In the genomic region with DNA sequence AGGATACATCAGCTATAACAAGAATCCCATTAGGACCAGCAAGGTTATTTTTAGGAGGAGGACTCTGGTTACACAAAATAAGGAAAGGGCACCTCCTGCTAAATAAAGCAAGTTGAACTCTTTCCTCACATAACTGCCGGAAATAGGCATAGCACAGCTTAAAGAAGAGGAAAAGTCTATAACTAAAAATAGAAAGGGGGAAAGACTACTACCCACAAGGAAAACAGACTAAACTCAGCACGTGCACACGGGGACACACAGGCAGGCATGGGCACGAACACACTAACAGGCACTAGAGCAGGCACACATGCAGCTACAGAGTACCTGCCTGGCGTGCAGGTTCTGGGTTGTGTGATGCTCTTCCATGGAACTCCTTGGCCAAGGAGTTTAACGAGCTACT, we compare ENCODE assay signal across 15 mouse cellular contexts. TPM values are rescaled to one million over a fixed set of nuclear protein-coding genes. Genes with fewer than 3 reads are reported as not detected.
DNase-seq lines count a peak whose midpoint lies in the region; ATAC-seq and TF ChIP-seq lines count a peak whose summit lies in the region.
"Had no signal": no experiment of that assay in that cellular context is flagged by ENCODE, and none has a peak within 500 bp of the region (broad histone marks: within the 10 kb centered on the region; RNA-seq: fewer than 3 reads in every experiment).

No protein-coding gene starts in this region.

- H3K4me3 ChIP-seq in heart, embryonic 16.5 days (ENCODE audit: low read length), result no peak overlapping the region
- H3K4me3 ChIP-seq in ES-Bruce4 (ENCODE audit: low read depth, low read length) (peak overlapping the region; percentile 10; the same call in 1 of the 2 replicates), MEL (ENCODE audit: control insufficient read depth in 1 of 2, insufficient read depth in 1 of 2, low read depth in 2 of 2, low read length in 2 of 2) (no peak overlapping the region)
- peak overlapping the region; percentile 31; the same call in 1 of the 2 replicates for H3K4me3 ChIP-seq in liver, embryonic 16.5 days (ENCODE audit: low read depth, low read length)
- H3K4me3 ChIP-seq: embryonic facial prominence, embryonic 13.5 days; forebrain, embryonic 12.5 days had no signal

- H3K9me3 ChIP-seq in heart, embryonic 16.5 days (replicated peaks; ENCODE audit: control insufficient read depth, low read length), result no peaks in the 10 kb centered on the region
- no peaks in the 10 kb centered on the region for H3K9me3 ChIP-seq in ES-Bruce4 (replicated peaks; ENCODE audit: control insufficient read depth, insufficient read depth, low read length, poor library complexity, severe bottlenecking)
- H3K9me3 ChIP-seq in MEL (replicated peaks; ENCODE audit: insufficient read depth, low read length), result no peaks in the 10 kb centered on the region
- H3K9me3 ChIP-seq in liver, embryonic 16.5 days (replicated peaks; ENCODE audit: control insufficient read depth, low read length), result no peaks in the 10 kb centered on the region
- H3K9me3 ChIP-seq: embryonic facial prominence, embryonic 13.5 days; forebrain, embryonic 12.5 days had no signal

- H3K27me3 ChIP-seq in heart, embryonic 16.5 days (ENCODE audit: control insufficient read depth, insufficient read depth, low read length), result no peaks in the 10 kb centered on the region
- H3K27me3 ChIP-seq in ES-Bruce4 (ENCODE audit: control insufficient read depth, insufficient read depth, low read length, poor library complexity, severe bottlenecking) (no peaks in the 10 kb centered on the region), MEL (ENCODE audit: control insufficient read depth in 1 of 2, insufficient read depth in 2 of 2, low read length in 2 of 2) (no peaks in the 10 kb centered on the region)
- no peaks in the 10 kb centered on the region for H3K27me3 ChIP-seq in liver, embryonic 16.5 days (ENCODE audit: control insufficient read depth, insufficient read depth, low read depth, low read length)
- H3K27me3 ChIP-seq: CH12.LX; embryonic facial prominence, embryonic 13.5 days; forebrain, embryonic 12.5 days had no signal

- H3K36me3 ChIP-seq in heart, embryonic 16.5 days (ENCODE audit: control insufficient read depth, insufficient read depth), result no peaks in the 10 kb centered on the region
- H3K36me3 ChIP-seq in ES-Bruce4 (ENCODE audit: control insufficient read depth, insufficient read depth, low read length, poor library complexity, severe bottlenecking) (no peaks in the 10 kb centered on the region), MEL (ENCODE audit: control insufficient read depth in 1 of 2, insufficient read depth in 2 of 2, low read length in 2 of 2) (peaks cover 0 to 50% of the 10 kb centered on the region in 2 experiments; a peak in 3 of 4 replicates)
- no peaks in the 10 kb centered on the region for H3K36me3 ChIP-seq in liver, embryonic 16.5 days (ENCODE audit: control insufficient read depth, insufficient read depth)
- H3K36me3 ChIP-seq: embryonic facial prominence, embryonic 13.5 days had no signal

- 39% methylated on average over 6 of the region's 6 CpGs for WGBS in heart, embryonic 16.5 days
- 41% methylated on average over 6 of the region's 6 CpGs for WGBS in liver, embryonic 16.5 days (ENCODE audit: insufficient replicate concordance)

- ATAC-seq in heart, embryonic 16.5 days (replicated peaks; ENCODE audit: extremely low read depth, insufficient read depth, low FRiP score), result 0 out of 2 replicates have a peak, but pooled peaks have one; percentile 11
- no peak for ATAC-seq in liver, embryonic 16.5 days (ENCODE audit: low read depth)

- peaks cover 66% of the 10 kb centered on the region for H3K79me2 ChIP-seq in MEL (ENCODE audit: control insufficient read depth, insufficient read depth, low read length, poor library complexity)

- DNase-seq in heart, postnatal 14 days, result no peak
- DNase-seq in MEL (ENCODE audit: low read depth, low spot score), result no peak
- no peak for DNase-seq in embryo, embryonic 11 days
- DNase-seq in spleen, postnatal 4 days (ENCODE audit: low spot score in 2 of 2), result no peak
- DNase-seq: adrenal gland, adult 2 months; cerebellum, postnatal 14 days; kidney, postnatal 14 days; layer of hippocampus, adult 9-11 months; right cerebral cortex, postnatal 14 days had no signal

- H3K4me2 ChIP-seq in heart, embryonic 16.5 days (ENCODE audit: low read depth, low read length), result no peak overlapping the region
- peak overlapping the region; percentile 62 for H3K4me2 ChIP-seq in liver, embryonic 16.5 days (ENCODE audit: low read depth, low read length)
- H3K4me2 ChIP-seq: embryonic facial prominence, embryonic 13.5 days; forebrain, embryonic 12.5 days had no signal

- no peak for TF ChIP-seq RAD21 in MEL (IDR thresholded peaks at IDR 0.05; ENCODE audit: low read depth, low read length)

- H3K9ac ChIP-seq in heart, embryonic 16.5 days (ENCODE audit: low read length), result no peak overlapping the region
- H3K9ac ChIP-seq in ES-Bruce4 (ENCODE audit: low read depth, poor library complexity, severe bottlenecking), result peak overlapping the region; percentile 8; the same call in 1 of the 2 replicates
- H3K9ac ChIP-seq in MEL (ENCODE audit: control insufficient read depth, low read depth, low read length, poor library complexity, severe bottlenecking), result peak overlapping the region; percentile 55
- peak overlapping the region; percentile 58 for H3K9ac ChIP-seq in liver, embryonic 16.5 days (ENCODE audit: low read depth, low read length)
- H3K9ac ChIP-seq: embryonic facial prominence, embryonic 13.5 days; forebrain, embryonic 12.5 days had no signal

- intact Hi-C loops in heart, postnatal 14 days (cut with DNase I), result no loop called here

- TF ChIP-seq EP300 in ES-Bruce4 (IDR thresholded peaks at IDR 0.05; ENCODE audit: insufficient read depth, low read depth, low read length), result no peak
- no peak for TF ChIP-seq EP300 in MEL (IDR thresholded peaks at IDR 0.05; ENCODE audit: low read depth in 1 of 2, low read length in 2 of 2)

- no peak for TF ChIP-seq CTCF in ES-Bruce4 (IDR thresholded peaks at IDR 0.05; ENCODE audit: low read depth, low read length)
- TF ChIP-seq CTCF in MEL (IDR thresholded peaks at IDR 0.05 in 2 of 3, conservative IDR thresholded peaks at IDR 0.05 in 1 of 3; ENCODE audit: control insufficient read depth in 1 of 3, insufficient read depth in 1 of 3, low read depth in 2 of 3, low read length in 3 of 3, poor library complexity in 1 of 3, severe bottlenecking in 1 of 3), result no peak

- peak overlapping the region; percentile 65 for H3K27ac ChIP-seq in heart, embryonic 16.5 days (ENCODE audit: low read length)
- peak overlapping the region; percentile 27 for H3K27ac ChIP-seq in ES-Bruce4 (ENCODE audit: insufficient read depth, low read length)
- H3K27ac ChIP-seq in MEL (ENCODE audit: control insufficient read depth, low read depth, low read length), result peak overlapping the region; percentile 71; the same call in 1 of the 2 replicates
- H3K27ac ChIP-seq in liver, embryonic 16.5 days (ENCODE audit: low read length), result peak overlapping the region; percentile 74
- H3K27ac ChIP-seq: embryonic facial prominence, embryonic 13.5 days; forebrain, embryonic 12.5 days had no signal

- TF ChIP-seq POLR2A in ES-Bruce4 (IDR thresholded peaks at IDR 0.05; ENCODE audit: insufficient read depth, low read length) (no peak), MEL (IDR thresholded peaks at IDR 0.05; ENCODE audit: control insufficient read depth in 1 of 2, insufficient read depth in 1 of 2, low read depth in 1 of 2, low read length in 2 of 2, poor library complexity in 1 of 2) (no peak)

- H3K4me1 ChIP-seq in heart, embryonic 16.5 days (ENCODE audit: control insufficient read depth, insufficient read depth, low read length), result peaks cover 39% of the 10 kb centered on the region
- H3K4me1 ChIP-seq in ES-Bruce4 (ENCODE audit: control insufficient read depth, insufficient read depth, low read length) (peaks cover 16% of the 10 kb centered on the region), MEL (ENCODE audit: control insufficient read depth in 1 of 2, insufficient read depth in 2 of 2, low read length in 2 of 2) (peaks cover 49 to 53% of the 10 kb centered on the region in 2 experiments)
- peaks cover 55% of the 10 kb centered on the region for H3K4me1 ChIP-seq in liver, embryonic 16.5 days (ENCODE audit: control insufficient read depth, low read depth, low read length)

TF ChIP-seq in MEL, 35 proteins besides CTCF, POLR2A, EP300 and RAD21:
- no peak for TF ChIP-seq BHLHE40 (IDR thresholded peaks at IDR 0.05; ENCODE audit: borderline replicate concordance, low read depth, low read length)
- TF ChIP-seq USF2 (IDR thresholded peaks at IDR 0.05; ENCODE audit: borderline replicate concordance in 1 of 2, insufficient read depth in 1 of 2, low read depth in 1 of 2, low read length in 2 of 2), result no peak
- no peak for TF ChIP-seq SMC3 (IDR thresholded peaks at IDR 0.05; ENCODE audit: low read depth, low read length)
- TF ChIP-seq UBTF (IDR thresholded peaks at IDR 0.05; ENCODE audit: borderline replicate concordance, insufficient read depth, low read depth, low read length), result no peak

RNA-seq across cellular contexts. Expression of a gene that starts 23.8 kb away (rescaled TPM):
- 19.1 and 20.8 TPM in 2 replicates for polyA plus RNA-seq in heart, embryonic 16.5 days (2015; fragmentation: Nextera tagmentation; extraction: Ambion mirVana)
- 10 to 100 TPM; 67.9 to 68.4 TPM for total RNA-seq in heart, postnatal 14 days (2021)
- polyA plus RNA-seq in ES-Bruce4 (2011; ENCODE audit: insufficient read depth, insufficient read length, low read depth, missing spikeins) (25.4 and 27.1 TPM in 2 replicates), MEL (2012; ENCODE audit: insufficient read depth in 1 of 2, insufficient read length in 2 of 2, low read depth in 1 of 2, low replicate concordance in 2 of 2, missing spikeins in 1 of 2) (10 to 100 TPM in 1 of 2 experiments, not detected in 1; 25.3 TPM)
- total RNA-seq in MEL (2012; rRNA removed), result 19.3 and 31.9 TPM in 2 replicates
- 7.6 and 9.2 TPM in 2 replicates for polyA plus RNA-seq in liver, embryonic 16.5 days (2015; fragmentation: Nextera tagmentation; extraction: Ambion mirVana)

RNA-seq across cellular contexts. Expression of a gene that starts 32.6 kb away (rescaled TPM):
- polyA plus RNA-seq in heart, embryonic 16.5 days (2015; fragmentation: Nextera tagmentation; extraction: Ambion mirVana), result 138 and 151 TPM in 2 replicates
- total RNA-seq in heart, postnatal 14 days (2021), result 10 to 100 TPM; 81.7 to 84.0 TPM
- polyA plus RNA-seq in ES-Bruce4 (2011; ENCODE audit: insufficient read depth, insufficient read length, low read depth, missing spikeins) (155 and 167 TPM in 2 replicates), MEL (2012; ENCODE audit: insufficient read depth in 1 of 2, insufficient read length in 2 of 2, low read depth in 1 of 2, low replicate concordance in 2 of 2, missing spikeins in 1 of 2) (100 to 1,000 TPM; 139 to 437 TPM)
- total RNA-seq in MEL (2012; rRNA removed), result 149 and 173 TPM in 2 replicates
- polyA plus RNA-seq in liver, embryonic 16.5 days (2015; fragmentation: Nextera tagmentation; extraction: Ambion mirVana), result 79.2 and 81.0 TPM in 2 replicates

Comparison
In these comparisons a context has a peak if more than half of its experiments do, and no peak if none do; other contexts are left out.
1. H3K4me3 ChIP-seq: peak in ES-Bruce4 (single experiment) and liver, embryonic 16.5 days (single experiment); none in heart, embryonic 16.5 days (single experiment) and MEL (0 of 2).
2. Peak in every context shown above with its lines, with median percentiles within 50 percentile points of each other: H3K27ac ChIP-seq.